Mouse (Mus musculus) MEL (cell line): ENCODE measurements around the gene Ryr2. TPM values are rescaled to one million over a fixed set of nuclear protein-coding genes. Genes with fewer than 3 reads are reported as not detected.

Experiments used
- DNase-seq: peaks from one replicate; pipeline ENCODE4 v3.0.0; 2011; ENCODE audit warnings: low read depth, low spot score
- H3K27ac ChIP-seq: 2 replicates; pipeline ENCODE4 v1.5.1; 2012; ENCODE audit warnings: low read depth, mild to moderate bottlenecking, control low read depth, low read length, moderate library complexity; ENCODE audit not compliant: control insufficient read depth
- H3K27me3 ChIP-seq, 2 experiments: fragments of 150-350 bp in 1 of 2; sonication (generic) in 1 of 2; 2 replicates each; pipeline ENCODE4 v1.6.1; 2012; ENCODE audit warnings: low read length in 2 of 2, mild to moderate bottlenecking in 2 of 2, improper control_type of control experiment in 1 of 2, moderate library complexity in 1 of 2; ENCODE audit not compliant: insufficient read depth in 2 of 2, control insufficient read depth in 1 of 2
- H3K36me3 ChIP-seq, 2 experiments: 2 replicates each; pipeline ENCODE4 v1.6.1; 2012 to 2014; ENCODE audit warnings: low read length in 2 of 2, improper control_type of control experiment in 1 of 2, inconsistent platforms in 1 of 2, mild to moderate bottlenecking in 1 of 2; ENCODE audit not compliant: insufficient read depth in 2 of 2, control insufficient read depth in 1 of 2
- H3K4me1 ChIP-seq, 2 experiments: fragments of 150-350 bp in 1 of 2; sonication (generic) in 1 of 2; 2 replicates each; pipeline ENCODE4 v1.6.1; 2012; ENCODE audit warnings: low read length in 2 of 2, improper control_type of control experiment in 1 of 2, mild to moderate bottlenecking in 1 of 2; ENCODE audit not compliant: insufficient read depth in 2 of 2, control insufficient read depth in 1 of 2
- H3K4me3 ChIP-seq, 2 experiments: fragments of 150-350 bp in 1 of 2; sonication (generic) in 1 of 2; 2 replicates each; pipeline ENCODE4 v1.5.1; 2012; ENCODE audit warnings: low read depth in 2 of 2, low read length in 2 of 2, mild to moderate bottlenecking in 2 of 2, moderate library complexity in 2 of 2, control low read depth in 1 of 2, improper control_type of control experiment in 1 of 2; ENCODE audit not compliant: control insufficient read depth in 1 of 2, insufficient read depth in 1 of 2
- H3K79me2 ChIP-seq: 2 replicates; pipeline ENCODE4 v1.6.1; 2012; ENCODE audit warnings: mild to moderate bottlenecking, low read length, moderate library complexity; ENCODE audit not compliant: control insufficient read depth, poor library complexity, insufficient read depth
- H3K9ac ChIP-seq: 2 replicates; pipeline ENCODE4 v1.6.1; 2012; ENCODE audit warnings: low read depth, mild to moderate bottlenecking, control low read depth, low read length, moderate library complexity; ENCODE audit not compliant: control insufficient read depth, poor library complexity, severe bottlenecking
- H3K9me3 ChIP-seq: fragments of 150-350 bp; sonication (generic); replicated peaks from 2 replicates; pipeline ENCODE4 v1.6.1; 2012; ENCODE audit warnings: mild to moderate bottlenecking, low read length, improper control_type of control experiment, moderate library complexity; ENCODE audit not compliant: insufficient read depth
- BHLHE40 ChIP-seq: IDR thresholded peaks from 2 replicates; pipeline ENCODE4 v1.6.1; 2012; ENCODE audit warnings: low read depth, mild to moderate bottlenecking, inconsistent platforms, low read length, improper control_type of control experiment, borderline replicate concordance
- CHD2 ChIP-seq: IDR thresholded peaks from 2 replicates; pipeline ENCODE4 v1.6.1; 2011; ENCODE audit warnings: low read length, improper control_type of control experiment
- CTCF ChIP-seq, 3 experiments: IDR thresholded peaks in 2 of 3; conservative IDR thresholded peaks in 1 of 3; 2 replicates each; pipeline ENCODE4 v1.5.1; 2011 to 2012; ENCODE audit warnings: low read length in 3 of 3, low read depth in 2 of 3, mild to moderate bottlenecking in 2 of 3, improper control_type of control experiment in 1 of 3, inconsistent platforms in 1 of 3, mixed read lengths in 1 of 3, moderate library complexity in 1 of 3; ENCODE audit not compliant: control insufficient read depth in 1 of 3, insufficient read depth in 1 of 3, poor library complexity in 1 of 3, severe bottlenecking in 1 of 3
- EP300 ChIP-seq, 2 experiments: IDR thresholded peaks; 2 replicates each; pipeline ENCODE4 v1.6.1; 2011; ENCODE audit warnings: improper control_type of control experiment in 2 of 2, low read length in 2 of 2, low read depth in 1 of 2, mild to moderate bottlenecking in 1 of 2
- ETS1 ChIP-seq: IDR thresholded peaks from 2 replicates; pipeline ENCODE4 v1.6.1; 2012; ENCODE audit warnings: low read depth, mild to moderate bottlenecking, inconsistent platforms, low read length, improper control_type of control experiment, moderate library complexity
- GABPA ChIP-seq: IDR thresholded peaks from 2 replicates; pipeline ENCODE4 v1.6.1; 2012; ENCODE audit warnings: low read depth, mild to moderate bottlenecking, inconsistent platforms, low read length, improper control_type of control experiment, moderate library complexity
- GATA1 ChIP-seq: IDR thresholded peaks from 2 replicates; pipeline ENCODE4 v1.6.1; 2011; ENCODE audit warnings: low read depth, low read length, improper control_type of control experiment
- JUND ChIP-seq: IDR thresholded peaks from 2 replicates; pipeline ENCODE4 v1.6.1; 2011; ENCODE audit warnings: low read depth, mild to moderate bottlenecking, improper control_type of control experiment, low read length
- MAX ChIP-seq: IDR thresholded peaks from 2 replicates; pipeline ENCODE4 v1.6.1; 2011; ENCODE audit warnings: low read length, improper control_type of control experiment
- MAZ ChIP-seq: IDR thresholded peaks from 2 replicates; pipeline ENCODE4 v1.6.1; 2012; ENCODE audit warnings: low read depth, mild to moderate bottlenecking, inconsistent platforms, low read length, improper control_type of control experiment
- MXI1 ChIP-seq: IDR thresholded peaks from 2 replicates; pipeline ENCODE4 v1.6.1; 2011; ENCODE audit warnings: mild to moderate bottlenecking, low read depth, low read length, improper control_type of control experiment
- MYB ChIP-seq: IDR thresholded peaks from 2 replicates; pipeline ENCODE4 v1.6.1; 2011; ENCODE audit warnings: mild to moderate bottlenecking, low read depth, low read length, improper control_type of control experiment
- MYC ChIP-seq: IDR thresholded peaks from 2 replicates; pipeline ENCODE4 v1.6.1; 2011; ENCODE audit warnings: low read depth, mild to moderate bottlenecking, low read length, improper control_type of control experiment, moderate library complexity
- NELFE ChIP-seq: IDR thresholded peaks from 2 replicates; pipeline ENCODE4 v1.6.1; 2011; ENCODE audit warnings: low read depth, low read length, improper control_type of control experiment
- NRF1 ChIP-seq: IDR thresholded peaks from 2 replicates; pipeline ENCODE4 v1.6.1; 2014; ENCODE audit warnings: low read depth, mild to moderate bottlenecking, inconsistent platforms, low read length, improper control_type of control experiment, moderate library complexity; ENCODE audit not compliant: poor library complexity, insufficient read depth, severe bottlenecking
- POLR2AphosphoS5 ChIP-seq: IDR thresholded peaks from 2 replicates; pipeline ENCODE4 v1.6.1; 2012; ENCODE audit warnings: low read depth, borderline replicate concordance, mild to moderate bottlenecking, inconsistent platforms, low read length, moderate library complexity, mixed read lengths
- RAD21 ChIP-seq: IDR thresholded peaks from 2 replicates; pipeline ENCODE4 v1.6.1; 2011; ENCODE audit warnings: mild to moderate bottlenecking, low read depth, low read length, improper control_type of control experiment
- SIN3A ChIP-seq: IDR thresholded peaks from 2 replicates; pipeline ENCODE4 v1.6.1; 2012; ENCODE audit warnings: low read length, improper control_type of control experiment, inconsistent platforms
- TAL1 ChIP-seq: IDR thresholded peaks from 2 replicates; pipeline ENCODE4 v1.6.1; 2012; ENCODE audit warnings: mild to moderate bottlenecking, inconsistent platforms, low read length, moderate library complexity, mixed read lengths
- TBP ChIP-seq: IDR thresholded peaks from 2 replicates; pipeline ENCODE4 v1.8.0; 2011; ENCODE audit warnings: low read depth, low read length, improper control_type of control experiment
- TCF12 ChIP-seq: IDR thresholded peaks from 2 replicates; pipeline ENCODE4 v1.6.1; 2014; ENCODE audit warnings: low read depth, mild to moderate bottlenecking, inconsistent platforms, low read length, improper control_type of control experiment, moderate library complexity
- UBTF ChIP-seq: IDR thresholded peaks from 2 replicates; pipeline ENCODE4 v1.6.1; 2012; ENCODE audit warnings: low read depth, mild to moderate bottlenecking, inconsistent platforms, low read length, improper control_type of control experiment, moderate library complexity, borderline replicate concordance; ENCODE audit not compliant: insufficient read depth
- USF1 ChIP-seq: IDR thresholded peaks from 2 replicates; pipeline ENCODE4 v1.6.1; 2014; ENCODE audit warnings: low read depth, mild to moderate bottlenecking, inconsistent platforms, low read length, improper control_type of control experiment, moderate library complexity
- USF2 ChIP-seq, 2 experiments: IDR thresholded peaks; 2 replicates each; pipeline ENCODE4 v1.6.1; 2011 to 2012; ENCODE audit warnings: improper control_type of control experiment in 2 of 2, low read length in 2 of 2, borderline replicate concordance in 1 of 2, inconsistent platforms in 1 of 2, low read depth in 1 of 2, mild to moderate bottlenecking in 1 of 2; ENCODE audit not compliant: insufficient read depth in 1 of 2
- ZC3H11A ChIP-seq: IDR thresholded peaks from 2 replicates; pipeline ENCODE4 v1.6.1; 2012; ENCODE audit warnings: low read depth, mild to moderate bottlenecking, inconsistent platforms, low read length, improper control_type of control experiment
- ZKSCAN1 ChIP-seq: IDR thresholded peaks from 2 replicates; pipeline ENCODE4 v1.6.1; 2012; ENCODE audit warnings: low read depth, mild to moderate bottlenecking, inconsistent platforms, low read length, improper control_type of control experiment, moderate library complexity
- ZNF384 ChIP-seq: IDR thresholded peaks from 2 replicates; pipeline ENCODE4 v1.6.1; 2012; ENCODE audit warnings: low read depth, mild to moderate bottlenecking, inconsistent platforms, low read length, improper control_type of control experiment
- polyA plus RNA-seq, 2 experiments: library from polyadenylated mRNA; stranded (reverse) in 1 of 2; unstranded in 1 of 2; fragments of >175 nt in 1 of 2; fragments of >200 nt in 1 of 2; gene quantifications; 2 replicates each; pipeline versions ENCODE4 v1.2.1 to v1.2.4; 2012; ENCODE audit warnings: low replicate concordance in 2 of 2, low read depth in 1 of 2; ENCODE audit not compliant: insufficient read length in 2 of 2, insufficient read depth in 1 of 2, missing spikeins in 1 of 2
- total RNA-seq: library from RNA; depleted of rRNA; stranded (reverse); fragments of 300-350 nt; gene quantifications from 2 replicates; pipeline ENCODE4 v1.2.3, GENCODE M21; 2012

The Ryr2 gene
- total and polyA plus RNA-seq, 3 experiments: 0.04 TPM; not detected in 2

GRCm38 (mm10) chr13:12126099-12126498 lies 19.4 kb upstream of the Ryr2 start:
- Histone ChIP-seq H3K27me3 (no peaks in the 10 kb centered on the region; a peak in 1 of 4 replicates), H3K79me2 (no peaks in the 10 kb centered on the region), H3K27ac (no peak overlapping the region), H3K4me1 (no peaks in the 10 kb centered on the region), H3K36me3 (no peaks in the 10 kb centered on the region), H3K9ac (no peak overlapping the region), H3K9me3 (no peaks in the 10 kb centered on the region), H3K4me3 (no peak overlapping the region)
- TF ChIP-seq MAX: no peak
- TF ChIP-seq MXI1: no peak
- TF ChIP-seq UBTF: no peak
- no peak for TF ChIP-seq TAL1
- no peak for TF ChIP-seq JUND
- no peak for TF ChIP-seq TBP
- TF ChIP-seq POLR2AphosphoS5: no peak
- TF ChIP-seq ZKSCAN1: no peak
- TF ChIP-seq NRF1: no peak
- no peak for TF ChIP-seq RAD21
- no peak for TF ChIP-seq NELFE
- DNase-seq: no peak

- no peaks in the 10 kb centered on the region for H3K9me3 ChIP-seq
- no peak overlapping the region for H3K27ac ChIP-seq
- no peaks in the 10 kb centered on the region for H3K4me1 ChIP-seq
- no peak overlapping the region for H3K4me3 ChIP-seq
- no peak for DNase-seq
- no peaks in the 10 kb centered on the region; a peak in 1 of 4 replicates for H3K27me3 ChIP-seq
- TF ChIP-seq USF2 (IDR thresholded peaks at IDR 0.05; ENCODE audit: borderline replicate concordance in 1 of 2, insufficient read depth in 1 of 2, low read depth in 1 of 2, low read length in 2 of 2): no peak
- TF ChIP-seq MYB: no peak
- no peak for TF ChIP-seq GABPA
- no peak for TF ChIP-seq USF1
- no peak for TF ChIP-seq MAX
- no peak for TF ChIP-seq EP300 (IDR thresholded peaks at IDR 0.05; ENCODE audit: low read depth in 1 of 2, low read length in 2 of 2)
- TF ChIP-seq GATA1: no peak
- TF ChIP-seq BHLHE40: no peak
- no peak for TF ChIP-seq ETS1
- no peak for TF ChIP-seq ZNF384
- no peak for TF ChIP-seq CTCF (IDR thresholded peaks at IDR 0.05 in 2 of 3, conservative IDR thresholded peaks at IDR 0.05 in 1 of 3; ENCODE audit: control insufficient read depth in 1 of 3, insufficient read depth in 1 of 3, low read depth in 2 of 3, low read length in 3 of 3, poor library complexity in 1 of 3, severe bottlenecking in 1 of 3)
- no peak for TF ChIP-seq NELFE
- TF ChIP-seq MYC: no peak
- no peak for TF ChIP-seq CHD2
- no peak for TF ChIP-seq MAZ
- no peak for TF ChIP-seq ZC3H11A
- no peak for TF ChIP-seq SIN3A
- TF ChIP-seq TCF12: no peak
- no peak overlapping the region for H3K9ac ChIP-seq
- H3K79me2 ChIP-seq: no peaks in the 10 kb centered on the region
- H3K36me3 ChIP-seq: no peaks in the 10 kb centered on the region
These were observed 18.3 kb upstream of the Ryr2 start for GRCm38 (mm10) chr13:12124940-12125540.
